Mouse (Mus musculus): ENCODE measurements at regions not wholly inside any gene's neighbourhood (a gene's known extent, or its start where the extent isn't known, plus 50 kb on each side); places are given as distances from the start of the nearest gene placed in this dataset.
A peak's percentile ranks its signal among the peaks of the same experiment; 100 is the strongest.

DNA sequence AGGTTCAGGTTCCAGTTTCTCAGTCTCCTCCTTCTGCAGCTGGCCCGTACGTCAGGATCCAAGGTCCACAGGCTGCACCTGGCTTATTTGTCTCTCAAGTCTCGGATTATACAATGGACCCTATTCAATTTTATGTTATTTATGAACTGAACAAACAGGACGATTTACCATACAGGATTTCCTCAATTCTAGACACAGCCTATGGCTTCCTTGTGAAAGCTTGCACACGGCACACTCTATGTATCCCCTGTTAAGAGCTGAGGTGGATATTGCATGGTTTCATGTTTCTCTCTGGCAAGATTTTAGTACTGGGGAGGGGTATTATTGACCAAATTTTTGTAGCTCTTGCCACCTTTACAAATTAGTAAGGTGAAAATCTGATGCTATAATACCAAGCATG is 81.6 kb upstream of the Plcb4 start:
- H3K9me3 ChIP-seq (ENCODE audit: control insufficient read depth, low read length): no peaks in the 10 kb centered on the region
- 67% methylated on average over 5 of the region's 5 CpGs for WGBS

DNA sequence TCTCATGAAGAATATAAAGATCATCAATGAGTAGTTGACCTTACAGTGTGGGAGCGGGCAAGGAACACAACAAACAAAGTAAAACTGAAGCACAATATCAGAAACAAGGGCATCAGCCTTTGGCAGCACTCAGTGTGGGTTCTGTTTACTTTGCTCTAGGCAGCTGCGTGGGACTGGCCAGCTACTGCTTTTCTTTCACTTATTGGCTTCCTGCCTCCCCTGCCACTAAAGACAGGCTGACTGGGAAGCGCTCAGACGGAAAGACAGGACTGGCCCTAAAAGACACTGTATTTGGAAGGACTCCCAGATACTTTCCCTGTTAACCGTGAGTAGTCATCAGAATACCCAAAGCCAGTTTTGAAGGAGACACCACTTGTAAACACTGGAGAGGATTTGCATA is 80.7 kb upstream of the Plcb4 start:
- TF ChIP-seq CTCF (IDR thresholded peaks at IDR 0.05; ENCODE audit: low read depth): no peak
- no peak for TF ChIP-seq EP300 (optimal IDR thresholded peaks at IDR 0.05)
- no peak overlapping the region for H3K4me2 ChIP-seq (replicated peaks; ENCODE audit: low read depth)

More for the DNA sequence above, 81.6 kb upstream of the Plcb4 start:
- TF ChIP-seq CTCF (IDR thresholded peaks at IDR 0.05; ENCODE audit: low read depth) (no peak), EP300 (optimal IDR thresholded peaks at IDR 0.05) (no peak)
- Histone ChIP-seq H3K27ac (replicated peaks) (no peak overlapping the region), H3K9ac (ENCODE audit: low read length) (no peak overlapping the region), H3K4me1 (replicated peaks; ENCODE audit: control insufficient read depth, insufficient read depth) (no peaks in the 10 kb centered on the region), H3K36me3 (ENCODE audit: control insufficient read depth, insufficient read depth, low read length) (no peaks in the 10 kb centered on the region), H3K27me3 (ENCODE audit: control insufficient read depth, insufficient read depth, low read length) (no peaks in the 10 kb centered on the region), H3K4me3 (ENCODE audit: low read depth, low read length) (no peak overlapping the region), H3K4me2 (replicated peaks; ENCODE audit: low read depth) (no peak overlapping the region)
- DNase-seq (ENCODE audit: low spot score) (no peak), ATAC-seq (ENCODE audit: low FRiP score, low TSS enrichment) (peak; percentile 51; the same call in 1 of the 2 replicates)

GRCm38 (mm10) chr2:135579514-135579913 is 79.3 kb upstream of the Plcb4 start:
- DNase-seq (ENCODE audit: low spot score) (no peak), ATAC-seq (ENCODE audit: low FRiP score, low TSS enrichment) (no peak)
- H3K9me3 ChIP-seq (ENCODE audit: control insufficient read depth, low read length): no peaks in the 10 kb centered on the region
- no peaks in the 10 kb centered on the region for H3K4me1 ChIP-seq (replicated peaks; ENCODE audit: control insufficient read depth, insufficient read depth)
- no peak overlapping the region for H3K27ac ChIP-seq (replicated peaks)
- H3K4me2 ChIP-seq (replicated peaks; ENCODE audit: low read depth): no peak overlapping the region
- H3K27me3 ChIP-seq (ENCODE audit: control insufficient read depth, insufficient read depth, low read length): no peaks in the 10 kb centered on the region
- H3K9ac ChIP-seq (ENCODE audit: low read length): no peak overlapping the region
- no peaks in the 10 kb centered on the region for H3K36me3 ChIP-seq (ENCODE audit: control insufficient read depth, insufficient read depth, low read length)
- TF ChIP-seq EP300 (optimal IDR thresholded peaks at IDR 0.05) (no peak), CTCF (IDR thresholded peaks at IDR 0.05; ENCODE audit: low read depth) (no peak)
- 90% methylated on average over 6 of the region's 6 CpGs for WGBS
- H3K4me3 ChIP-seq (ENCODE audit: low read depth, low read length): no peak overlapping the region

More for the DNA sequence above, 80.7 kb upstream of the Plcb4 start:
- Histone ChIP-seq H3K27me3 (ENCODE audit: control insufficient read depth, insufficient read depth, low read length) (no peaks in the 10 kb centered on the region), H3K4me3 (ENCODE audit: low read depth, low read length) (no peak overlapping the region), H3K36me3 (ENCODE audit: control insufficient read depth, insufficient read depth, low read length) (no peaks in the 10 kb centered on the region), H3K27ac (replicated peaks) (no peak overlapping the region), H3K4me1 (replicated peaks; ENCODE audit: control insufficient read depth, insufficient read depth) (no peaks in the 10 kb centered on the region), H3K9me3 (ENCODE audit: control insufficient read depth, low read length) (no peaks in the 10 kb centered on the region), H3K9ac (ENCODE audit: low read length) (no peak overlapping the region)
- 25% methylated on average over 5 of the region's 5 CpGs for WGBS
- DNase-seq (ENCODE audit: low spot score) (no peak), ATAC-seq (ENCODE audit: low FRiP score, low TSS enrichment) (no peak)

DNA sequence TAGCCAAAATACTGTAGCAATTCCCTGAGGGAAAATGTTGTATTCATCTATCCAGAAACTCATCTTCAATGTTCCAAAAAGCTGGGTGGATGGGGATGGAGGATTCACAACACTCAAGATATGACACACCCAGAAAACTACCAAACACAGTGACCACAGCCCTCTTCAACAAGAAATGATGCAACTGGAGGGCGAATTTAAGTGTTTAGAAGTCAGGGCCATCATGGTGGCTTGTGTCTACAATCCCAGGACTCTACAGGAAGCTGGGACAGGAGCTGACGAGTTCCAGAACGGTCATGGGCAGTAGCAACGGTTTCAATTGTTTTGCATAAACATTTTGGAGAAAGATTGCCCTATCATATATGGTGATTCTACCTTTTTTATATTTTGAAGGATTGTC is 78.8 kb upstream of the Plcb4 start:
- Histone ChIP-seq H3K27ac (replicated peaks) (no peak overlapping the region), H3K9me3 (ENCODE audit: control insufficient read depth, low read length) (no peaks in the 10 kb centered on the region), H3K4me1 (replicated peaks; ENCODE audit: control insufficient read depth, insufficient read depth) (no peaks in the 10 kb centered on the region), H3K27me3 (ENCODE audit: control insufficient read depth, insufficient read depth, low read length) (no peaks in the 10 kb centered on the region), H3K4me2 (replicated peaks; ENCODE audit: low read depth) (no peak overlapping the region), H3K9ac (ENCODE audit: low read length) (no peak overlapping the region), H3K36me3 (ENCODE audit: control insufficient read depth, insufficient read depth, low read length) (no peaks in the 10 kb centered on the region), H3K4me3 (ENCODE audit: low read depth, low read length) (no peak overlapping the region)
- ATAC-seq (ENCODE audit: low FRiP score, low TSS enrichment) (no peak), DNase-seq (ENCODE audit: low spot score) (no peak)
- TF ChIP-seq CTCF (IDR thresholded peaks at IDR 0.05; ENCODE audit: low read depth) (no peak), EP300 (optimal IDR thresholded peaks at IDR 0.05) (no peak)
- WGBS: 75% methylated on average over 4 of the region's 4 CpGs

- ATAC-seq (ENCODE audit: low FRiP score, low TSS enrichment): no peak
These were observed 76.5 kb upstream of the Plcb4 start for GRCm38 (mm10) chr2:135582341-135582740.

GRCm38 (mm10) chr2:135606306-135606705 is 52.5 kb upstream of the Plcb4 start:
- Histone ChIP-seq H3K36me3 (ENCODE audit: control insufficient read depth, insufficient read depth, low read length) (no peaks in the 10 kb centered on the region), H3K4me2 (replicated peaks; ENCODE audit: low read depth) (no peak overlapping the region), H3K9me3 (ENCODE audit: control insufficient read depth, low read length) (no peaks in the 10 kb centered on the region), H3K27ac (replicated peaks) (no peak overlapping the region), H3K4me1 (replicated peaks; ENCODE audit: control insufficient read depth, insufficient read depth) (no peaks in the 10 kb centered on the region), H3K27me3 (ENCODE audit: control insufficient read depth, insufficient read depth, low read length) (no peaks in the 10 kb centered on the region), H3K9ac (ENCODE audit: low read length) (no peak overlapping the region), H3K4me3 (ENCODE audit: low read depth, low read length) (no peak overlapping the region)
- DNase-seq (ENCODE audit: low spot score) (no peak), ATAC-seq (ENCODE audit: low FRiP score, low TSS enrichment) (no peak)
- TF ChIP-seq EP300 (optimal IDR thresholded peaks at IDR 0.05) (no peak), CTCF (IDR thresholded peaks at IDR 0.05; ENCODE audit: low read depth) (no peak)

More at GRCm38 (mm10) chr2:135582341-135582740, 76.5 kb upstream of the Plcb4 start:
- no peak for TF ChIP-seq CTCF (IDR thresholded peaks at IDR 0.05; ENCODE audit: low read depth)
- Histone ChIP-seq H3K9me3 (ENCODE audit: control insufficient read depth, low read length) (no peaks in the 10 kb centered on the region), H3K36me3 (ENCODE audit: control insufficient read depth, insufficient read depth, low read length) (no peaks in the 10 kb centered on the region), H3K4me2 (replicated peaks; ENCODE audit: low read depth) (no peak overlapping the region), H3K27ac (replicated peaks) (no peak overlapping the region), H3K27me3 (ENCODE audit: control insufficient read depth, insufficient read depth, low read length) (no peaks in the 10 kb centered on the region), H3K4me1 (replicated peaks; ENCODE audit: control insufficient read depth, insufficient read depth) (no peaks in the 10 kb centered on the region), H3K4me3 (ENCODE audit: low read depth, low read length) (no peak overlapping the region), H3K9ac (ENCODE audit: low read length) (no peak overlapping the region)
- WGBS: 49% methylated on average over 8 of the region's 8 CpGs
- no peak for DNase-seq (ENCODE audit: low spot score)

Measured in stomach, postnatal 0 days (tissue).